Mouse (Mus musculus): ENCODE measurements around the gene Gm20458.

The Gm20458 gene

DNA sequence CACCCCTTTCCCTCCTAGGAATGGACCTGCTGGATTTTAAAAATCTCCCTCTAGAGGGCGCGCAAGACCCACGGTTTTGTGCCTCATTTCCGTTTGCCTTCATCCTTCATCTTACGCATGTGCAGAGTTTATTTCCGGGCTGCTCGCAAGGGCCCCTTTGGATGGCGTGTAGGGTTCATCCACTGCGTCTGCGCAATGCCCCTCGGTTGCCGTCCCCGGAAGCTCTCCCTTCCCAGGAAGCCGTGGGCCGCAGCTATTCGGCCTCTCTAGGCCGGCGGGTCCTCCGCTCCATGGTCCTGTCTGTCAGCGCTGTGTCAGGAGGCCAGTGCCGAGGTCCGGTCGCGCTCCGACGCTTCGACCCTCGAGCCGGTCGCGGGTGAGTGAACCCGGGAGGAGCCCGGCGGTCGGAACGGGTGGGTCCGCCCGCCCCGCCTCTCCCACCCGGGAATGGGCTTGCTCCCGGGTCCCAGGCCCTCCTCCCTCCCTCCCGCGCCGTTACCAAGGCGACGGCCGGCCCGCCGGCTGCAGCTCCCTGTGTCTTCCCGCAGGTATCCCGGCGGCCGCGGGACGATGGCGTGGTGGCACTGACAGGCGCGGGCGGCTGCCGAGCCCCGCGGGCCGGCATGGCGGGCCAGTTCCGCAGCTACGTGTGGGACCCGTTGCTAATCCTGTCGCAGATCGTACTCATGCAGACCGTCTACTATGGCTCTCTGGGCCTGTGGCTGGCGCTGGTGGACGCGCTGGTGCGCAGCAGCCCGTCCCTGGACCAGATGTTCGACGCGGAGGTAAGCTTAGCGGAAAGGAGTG lies at the start of gene Gm20458:
Gene Gm20458, plus strand, starts transcription at position 223 of the 807 bp plus-strand sequence.
- DNase-seq = peak; percentile 98

DNA sequence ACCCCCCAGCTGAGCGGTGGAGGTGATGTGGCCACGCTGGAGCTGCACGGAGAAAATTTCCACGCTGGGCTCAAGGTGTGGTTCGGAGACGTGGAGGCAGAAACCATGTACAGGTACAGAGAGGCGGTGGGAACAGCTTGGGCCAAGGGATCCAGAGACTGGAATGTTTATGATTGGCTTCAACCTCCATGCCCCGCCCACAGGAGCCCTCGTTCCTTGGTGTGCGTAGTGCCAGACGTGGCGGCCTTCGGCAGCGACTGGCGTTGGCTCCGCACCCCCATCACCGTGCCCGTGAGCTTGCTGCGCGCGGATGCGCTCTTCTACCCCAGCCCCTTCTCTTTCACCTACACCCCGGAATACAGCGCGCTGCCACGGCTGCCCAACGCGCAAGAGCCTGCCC lies 46.6 kb upstream of the Gm20458 start:
- no peak for DNase-seq

DNA sequence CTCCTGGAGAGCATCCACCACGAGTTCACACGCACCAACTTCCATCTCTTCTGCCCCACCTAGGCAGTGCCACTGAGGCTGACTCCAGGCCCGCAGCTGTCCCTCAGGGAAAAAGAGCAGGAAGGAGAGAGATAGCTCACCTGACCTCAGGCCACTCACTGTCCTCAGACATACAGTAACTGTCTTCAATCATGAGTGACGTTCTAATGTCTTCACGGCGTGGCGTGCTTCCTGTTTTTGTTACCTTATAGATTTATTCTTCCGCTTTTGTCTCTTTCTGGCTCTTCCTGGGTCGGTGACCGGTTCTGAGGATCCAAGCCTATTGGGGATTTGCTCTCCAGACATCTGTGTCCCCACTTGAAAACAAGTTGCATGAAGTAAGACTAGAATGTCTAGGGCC lies 46.2 kb upstream of the Gm20458 start:
- no peak for DNase-seq

DNA sequence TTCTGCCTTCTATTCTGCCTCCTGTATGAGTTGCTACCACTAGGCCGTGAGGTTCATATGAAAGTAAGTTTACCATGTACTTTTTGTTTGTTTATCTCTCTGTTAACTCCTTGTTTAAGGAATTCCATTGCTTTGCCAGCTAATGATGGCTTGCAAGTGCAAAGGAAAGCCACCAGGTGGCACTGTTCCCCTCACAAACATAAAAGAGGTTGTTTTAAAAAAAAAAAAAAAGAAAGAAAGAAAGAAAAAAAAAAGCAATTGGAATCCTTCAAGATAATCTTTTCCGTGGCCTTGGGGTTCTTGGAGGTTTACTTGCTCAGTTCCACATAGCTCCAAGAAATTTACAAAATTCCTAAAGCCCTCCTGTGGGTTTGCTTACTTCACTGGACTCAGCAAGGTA lies 43.6 kb upstream of the Gm20458 start:
- DNase-seq = no peak

DNA sequence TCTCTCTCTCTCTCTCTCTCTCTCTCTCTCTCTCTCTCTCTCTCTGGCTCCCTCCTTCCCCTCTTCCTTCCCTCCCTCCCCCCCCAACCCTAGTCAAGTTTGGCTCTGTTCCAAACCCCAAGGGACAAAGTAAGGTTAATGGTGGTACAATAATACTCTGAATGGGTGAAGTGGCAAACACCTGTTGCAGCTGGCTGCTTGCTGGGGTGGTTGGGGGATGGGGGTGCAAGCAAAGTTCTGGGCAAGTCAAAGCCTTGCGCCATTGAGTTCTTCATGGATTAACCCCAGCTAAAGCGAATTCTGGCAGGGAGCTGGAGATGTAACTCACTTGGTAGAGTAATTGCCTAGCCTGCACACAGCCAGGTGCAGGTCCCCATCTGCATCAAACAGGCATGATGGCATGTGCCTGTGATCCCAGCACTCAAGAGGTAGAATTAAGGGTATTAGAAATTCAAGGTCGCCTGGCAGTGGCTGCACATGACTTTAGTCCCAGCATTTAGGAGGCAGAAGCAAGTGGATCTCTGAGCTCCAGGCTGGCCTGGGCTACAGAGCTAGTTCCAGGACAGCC lies 42.4 kb upstream of the Gm20458 start:
- DNase-seq = peak; percentile 75

DNA sequence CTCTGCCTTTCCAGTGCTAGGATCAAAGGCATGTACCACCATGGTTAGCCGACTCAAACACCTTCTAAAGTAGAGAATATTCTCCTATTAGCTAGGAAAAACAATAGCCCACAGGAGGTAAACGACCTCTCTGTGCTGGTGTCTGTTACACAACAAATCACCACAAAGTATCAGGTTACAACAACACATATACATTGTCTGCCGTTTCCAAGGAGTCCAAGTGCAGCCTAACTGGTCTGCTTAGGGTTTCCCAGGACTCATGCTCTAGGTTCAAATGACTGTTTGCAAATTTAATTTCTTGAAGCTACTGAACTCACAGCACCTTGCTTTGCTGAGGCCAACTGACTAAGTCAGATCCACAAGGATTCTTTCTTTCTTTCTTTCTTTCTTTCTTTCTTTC lies 41.3 kb upstream of the Gm20458 start:
- DNase-seq = no peak

DNA sequence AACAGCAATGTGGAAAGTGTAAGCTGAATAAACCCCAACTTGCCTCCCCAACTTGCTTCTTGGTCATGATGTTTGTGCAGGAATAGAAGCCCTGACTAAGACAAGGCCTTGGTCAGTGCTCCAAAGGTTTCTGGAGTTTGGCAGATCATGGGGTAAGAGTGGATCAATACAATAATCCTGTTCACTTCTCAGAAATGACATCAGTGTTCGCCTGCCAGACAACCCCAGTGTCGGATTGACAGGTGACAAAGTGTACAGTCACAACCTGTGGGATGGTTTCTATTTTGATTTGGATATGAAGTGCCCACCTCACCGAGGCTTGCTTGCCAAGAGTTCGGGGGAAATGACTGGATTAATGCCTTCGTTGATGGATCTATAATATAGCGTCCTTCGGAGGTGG lies 39.5 kb upstream of the Gm20458 start:
- no peak for DNase-seq

DNA sequence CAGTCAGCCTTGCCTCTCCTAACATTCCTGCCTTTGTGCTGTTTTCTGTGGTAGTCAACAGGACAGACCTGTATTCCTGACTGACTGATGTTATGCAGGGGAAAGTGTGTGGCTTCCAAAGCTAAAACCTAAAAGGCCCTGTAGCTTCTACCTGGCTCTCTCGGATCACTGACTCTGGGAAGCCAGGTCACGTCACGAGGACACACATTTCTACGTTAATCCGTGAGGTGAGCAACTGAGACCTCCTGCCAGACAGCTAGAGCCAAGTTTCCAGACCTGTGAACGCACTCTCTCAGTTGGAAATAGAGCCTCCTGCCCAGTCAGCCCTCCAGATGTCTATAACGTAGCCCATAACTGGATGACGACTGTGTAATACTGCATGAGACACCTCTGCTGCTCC lies 38.8 kb upstream of the Gm20458 start:
- DNase-seq = peak; percentile 81

DNA sequence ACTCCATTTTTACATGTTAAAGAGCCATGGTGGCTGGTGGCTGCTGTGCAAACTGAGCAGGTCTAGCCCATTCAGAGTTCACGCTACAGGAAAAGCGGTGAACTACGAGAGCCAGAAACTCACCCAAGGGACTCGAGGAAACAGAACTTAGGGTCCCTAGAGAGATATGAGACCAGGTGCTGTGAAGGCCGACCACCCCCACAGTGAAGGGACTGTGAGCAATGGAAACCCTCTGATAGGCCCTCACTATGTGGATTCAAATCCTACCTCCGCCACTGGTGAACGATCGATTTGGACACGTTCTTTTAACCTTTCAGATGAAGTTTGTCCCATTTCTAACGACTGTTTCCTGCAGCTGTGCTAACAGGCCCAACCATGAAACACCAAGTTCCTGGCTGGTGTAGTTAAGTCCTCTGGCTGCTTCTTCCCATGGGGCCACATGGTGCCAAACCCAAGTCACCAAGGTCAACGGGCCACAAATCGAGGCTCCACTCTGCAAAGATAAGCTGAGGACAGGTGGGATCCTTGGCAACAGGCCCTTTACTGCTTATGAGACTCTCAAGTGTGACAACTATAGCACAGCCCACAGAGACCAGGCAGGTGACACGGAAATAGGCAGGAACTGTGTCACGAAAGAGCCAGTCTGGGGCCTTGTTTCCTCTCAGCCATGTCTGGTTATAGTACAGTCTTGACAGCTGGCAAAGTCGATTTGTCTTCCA lies 37.9 kb upstream of the Gm20458 start:
- no peak for DNase-seq

DNA sequence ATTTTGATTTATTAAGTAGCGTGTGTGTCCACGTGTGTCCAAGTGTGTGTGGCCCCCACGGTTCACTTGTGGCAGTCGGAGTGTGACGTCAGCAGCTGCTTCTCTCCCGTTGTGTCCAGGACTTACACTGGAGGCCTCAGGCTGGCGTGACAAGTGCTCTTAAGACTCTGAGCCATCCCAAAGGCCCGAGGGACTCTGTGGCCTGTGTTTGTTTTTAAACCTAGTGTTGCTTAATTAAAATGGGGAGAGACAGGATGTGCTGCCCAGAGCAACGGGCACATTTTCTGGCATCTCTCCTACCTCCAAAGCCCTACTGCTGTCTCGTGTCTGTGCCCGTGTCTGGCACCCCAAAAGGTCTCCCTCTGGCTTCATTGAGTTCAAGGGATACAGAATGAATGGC lies 37.3 kb upstream of the Gm20458 start:
- DNase-seq = no peak

DNA sequence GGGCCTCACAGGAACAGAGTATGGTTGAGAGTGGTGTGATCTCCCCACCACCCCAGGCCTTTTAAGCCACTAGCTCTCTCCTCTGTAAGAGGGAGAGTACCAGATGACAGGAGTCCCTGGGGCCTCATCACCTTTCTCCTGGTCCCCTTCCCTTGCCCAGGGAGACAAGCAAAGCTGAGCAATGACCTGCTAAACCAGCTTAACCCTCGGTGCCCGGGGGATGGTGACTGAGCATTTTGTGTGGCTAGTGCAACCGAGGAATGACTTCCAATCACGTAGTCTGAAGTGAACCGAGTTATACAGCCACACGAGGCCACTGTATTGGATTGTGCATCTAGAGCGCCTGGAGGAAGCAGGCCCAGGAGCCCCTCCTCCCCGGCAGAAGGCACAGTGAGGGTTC lies 36.4 kb upstream of the Gm20458 start:
- no peak for DNase-seq

DNA sequence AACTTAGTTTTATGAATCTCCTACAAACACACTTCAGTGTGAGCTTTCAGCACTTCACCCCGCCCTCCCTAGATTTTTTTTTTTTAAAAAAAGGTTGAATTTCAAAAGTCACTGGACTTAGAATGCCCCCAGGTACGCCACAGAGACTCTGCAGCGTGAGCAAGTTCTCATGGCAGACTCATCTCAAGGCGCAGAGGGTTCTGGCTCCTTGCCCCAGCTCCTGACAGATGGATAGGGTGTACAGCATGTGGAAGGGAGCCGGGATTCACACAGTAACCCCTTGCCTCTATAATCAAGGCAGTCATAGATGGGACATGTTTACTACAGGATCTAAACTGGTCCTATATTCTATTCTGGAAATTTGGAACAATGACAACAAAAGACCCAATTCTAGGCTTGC lies 35.4 kb upstream of the Gm20458 start:
- DNase-seq = peak; percentile 65

DNA sequence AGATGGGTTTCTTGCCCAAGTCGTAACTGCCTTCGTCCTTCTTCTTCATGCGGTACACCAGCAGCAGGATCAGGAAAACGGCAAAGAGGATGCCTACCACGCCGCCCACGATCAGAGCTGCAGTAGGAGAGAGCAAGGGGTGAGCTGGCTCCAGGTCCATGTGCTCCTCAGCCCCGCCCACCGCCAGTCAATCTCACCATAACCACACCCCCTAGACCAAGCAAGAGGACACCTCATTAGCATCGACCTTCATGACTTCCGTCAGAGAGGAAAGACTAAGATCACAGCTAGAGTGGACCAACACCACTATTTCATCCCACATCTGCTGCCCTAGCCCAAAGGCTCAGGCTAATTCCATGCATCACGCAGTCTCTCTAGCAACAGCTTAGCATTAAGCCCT lies 34.6 kb upstream of the Gm20458 start:
- no peak for DNase-seq

DNA sequence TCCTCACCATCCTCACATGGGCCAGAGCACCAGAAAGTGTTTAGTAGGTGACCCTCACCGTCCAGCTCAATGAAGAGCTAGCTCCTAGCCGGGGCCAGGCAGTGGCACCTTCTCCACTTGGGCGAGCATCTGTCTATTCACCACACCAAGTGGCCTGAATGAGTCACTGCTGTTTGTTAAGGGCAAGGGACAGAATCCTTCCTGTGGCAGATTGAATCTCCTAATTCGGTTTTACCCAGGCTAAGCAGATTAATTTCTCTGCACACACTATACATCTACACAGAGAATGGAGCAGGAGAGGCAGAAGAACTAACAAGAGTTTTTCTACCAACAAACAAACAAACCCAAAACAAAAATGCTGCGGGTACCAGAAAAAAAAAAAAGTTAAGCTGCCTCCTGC lies 33.8 kb upstream of the Gm20458 start:
- DNase-seq = no peak

DNA sequence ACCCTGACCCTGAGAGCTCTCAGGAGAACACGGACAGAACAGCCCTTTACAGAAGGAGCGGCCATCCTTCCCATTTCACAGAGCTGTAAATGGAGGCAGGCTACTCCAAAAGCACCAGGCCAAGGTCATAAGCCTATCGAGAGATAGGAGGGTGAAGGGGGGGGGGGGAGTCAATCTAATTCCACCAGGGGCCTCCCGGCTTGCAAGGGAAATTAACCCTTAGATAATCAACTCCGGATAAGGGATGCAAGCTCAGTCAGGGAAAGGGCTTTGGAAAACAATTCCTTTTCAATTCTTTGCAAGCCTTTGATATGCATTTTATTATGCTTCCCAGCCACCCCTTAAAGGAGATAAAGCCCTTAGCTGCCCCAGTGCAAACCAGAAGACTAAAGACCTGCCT lies 32.3 kb upstream of the Gm20458 start:
- DNase-seq = no peak

DNA sequence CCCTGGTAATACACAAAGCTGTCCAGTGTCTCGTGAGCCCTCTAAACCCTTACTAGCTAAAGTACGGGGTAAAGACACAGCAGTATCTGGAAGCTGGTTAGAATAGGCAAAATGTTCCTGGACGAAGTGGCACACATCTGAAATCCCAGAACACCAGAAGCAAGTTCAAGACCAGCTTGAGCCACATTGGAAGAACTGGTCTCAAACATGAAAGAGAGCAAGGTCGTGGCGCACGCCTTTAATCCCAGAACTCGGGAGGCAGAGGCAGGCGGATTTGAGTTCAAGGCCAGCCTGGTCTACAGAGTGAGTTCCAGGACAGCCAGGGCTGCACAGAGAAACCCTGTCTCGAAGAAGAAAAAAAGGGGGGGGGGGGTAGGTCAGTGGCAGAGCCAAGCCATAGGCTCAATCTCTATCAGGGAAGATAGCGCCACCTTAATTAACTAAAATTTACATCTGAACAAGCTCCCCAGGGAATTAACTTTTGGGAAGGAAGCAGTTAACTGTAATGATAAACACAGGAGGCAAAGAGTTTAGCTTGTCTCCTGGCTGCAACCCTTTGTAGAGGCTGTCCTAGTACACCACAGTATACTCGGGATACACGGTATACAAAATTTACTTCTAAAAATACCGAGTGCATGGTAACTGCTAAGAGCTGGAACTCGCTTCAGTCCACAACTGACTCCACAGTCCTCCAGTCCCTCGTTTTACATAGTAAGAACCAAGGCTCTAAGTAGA lies 30.7 kb upstream of the Gm20458 start:
- DNase-seq = no peak

DNA sequence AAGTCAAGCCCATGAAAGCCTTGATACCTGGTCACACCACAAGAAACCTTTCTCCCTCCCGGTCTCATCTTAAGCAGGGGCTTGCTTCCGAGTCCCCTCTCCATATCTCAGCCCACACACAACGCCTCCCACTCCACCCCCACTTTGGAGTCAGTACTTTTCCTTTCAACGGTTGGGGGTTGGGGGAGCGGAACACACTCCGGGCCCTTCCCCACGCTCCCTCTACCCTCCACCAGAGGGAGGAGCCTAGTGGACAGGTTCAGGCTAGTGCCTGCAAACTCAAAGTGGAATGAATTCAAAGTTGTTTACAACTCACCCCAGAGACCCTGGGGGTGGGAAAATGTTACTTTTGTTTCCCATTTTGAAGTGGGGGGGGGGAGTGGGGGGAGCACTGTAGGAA lies 30.1 kb upstream of the Gm20458 start:
- DNase-seq = peak; percentile 81

DNA sequence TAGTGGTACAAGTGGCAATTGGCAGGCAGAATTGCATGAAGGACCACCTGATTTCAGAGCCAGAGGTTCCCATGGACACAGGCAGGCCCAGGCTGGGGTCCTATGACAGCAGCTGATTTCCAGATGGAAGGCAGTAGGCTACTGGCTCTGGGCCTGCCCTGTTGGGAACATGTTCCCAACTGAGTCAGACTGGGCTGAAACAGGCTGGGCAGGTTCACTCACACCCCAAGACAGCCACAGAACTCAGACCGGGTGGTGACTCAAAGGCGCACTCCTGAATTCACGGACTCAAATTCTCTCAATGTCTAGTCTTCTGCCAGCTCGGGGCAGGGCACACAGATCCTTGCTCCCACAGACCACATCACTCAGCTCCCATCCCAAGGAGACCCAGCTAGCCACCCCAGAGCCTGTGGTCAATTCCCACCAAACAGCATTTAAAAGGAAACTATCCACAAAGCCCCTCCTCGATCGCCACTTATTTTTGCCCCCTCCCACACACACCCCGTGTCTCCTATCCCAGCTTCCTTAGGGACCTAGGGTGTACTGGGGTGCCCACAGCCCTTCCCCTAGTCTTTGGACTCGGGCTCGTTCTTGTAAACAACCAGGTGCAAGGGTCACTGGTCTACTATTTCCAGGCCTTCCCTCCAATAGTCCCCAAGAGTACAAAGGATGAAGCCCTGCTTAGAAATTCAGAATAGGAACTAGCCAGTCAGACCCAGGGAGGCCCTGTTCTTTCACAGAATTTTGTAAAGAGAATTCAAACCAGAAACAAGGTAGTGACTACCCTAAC lies 28.9 kb upstream of the Gm20458 start:
- DNase-seq = peak; percentile 81

DNA sequence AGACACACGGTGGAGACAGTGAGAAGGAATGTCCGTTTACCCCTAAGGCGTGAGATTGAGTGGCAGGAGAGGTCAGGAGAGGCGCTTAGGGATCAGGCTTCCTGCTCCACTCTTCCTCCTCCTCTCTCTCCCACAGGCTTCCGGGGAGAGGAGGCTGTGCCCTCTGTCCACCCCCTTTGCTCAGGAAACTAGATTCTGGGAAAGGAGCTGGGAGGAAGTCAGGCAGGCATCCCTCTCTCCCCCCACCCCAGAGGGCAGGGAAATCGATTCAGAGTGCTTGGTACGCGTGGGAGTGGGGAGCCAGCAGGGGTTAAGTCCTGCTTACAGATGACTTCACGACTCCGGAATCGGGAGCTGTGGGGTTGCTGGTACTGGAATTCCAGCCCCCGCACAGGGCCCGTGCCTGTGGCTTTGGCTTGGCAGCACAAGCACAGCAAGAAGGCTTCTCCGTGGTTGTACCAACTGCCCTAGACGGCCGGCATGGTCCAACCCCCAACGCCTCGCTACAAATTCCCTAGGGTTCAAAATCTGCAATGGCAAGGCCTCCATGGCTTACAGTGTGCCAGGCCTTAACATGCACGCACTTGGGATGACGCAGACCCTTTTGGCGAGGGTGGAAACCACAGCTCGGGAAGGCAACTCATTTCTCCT lies 28.1 kb upstream of the Gm20458 start:
- peak; percentile 74 for DNase-seq

DNA sequence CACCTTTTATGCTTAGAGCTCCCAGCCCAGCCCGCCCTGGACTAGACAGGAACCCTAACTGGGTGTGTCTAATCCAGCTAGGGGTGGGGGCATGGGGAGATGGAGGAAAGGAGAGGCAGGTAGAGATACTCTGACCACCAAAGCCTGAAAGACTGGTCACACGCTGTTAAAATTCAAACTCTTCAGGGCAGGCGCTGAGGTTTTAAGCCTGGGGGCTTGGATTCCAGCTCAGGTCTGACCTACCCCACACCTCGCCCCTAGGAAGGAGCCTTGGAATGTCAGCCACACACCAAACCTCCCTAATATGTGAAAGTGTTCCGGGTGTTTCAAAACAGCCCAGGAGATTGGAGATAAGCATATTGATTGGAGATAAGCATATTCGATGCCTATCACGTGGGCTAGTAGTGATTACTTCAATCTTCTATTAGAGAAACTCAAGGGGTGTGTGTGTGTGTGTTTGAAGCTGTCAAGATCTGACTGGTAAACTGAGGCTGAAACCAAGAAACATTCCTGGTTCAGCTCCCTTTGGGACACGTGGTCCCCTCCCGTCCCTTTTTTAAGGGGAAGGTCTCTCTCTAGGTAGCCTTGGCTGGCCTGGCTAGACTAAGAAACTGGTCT lies 27.4 kb upstream of the Gm20458 start:
- DNase-seq = peak; percentile 55

DNA sequence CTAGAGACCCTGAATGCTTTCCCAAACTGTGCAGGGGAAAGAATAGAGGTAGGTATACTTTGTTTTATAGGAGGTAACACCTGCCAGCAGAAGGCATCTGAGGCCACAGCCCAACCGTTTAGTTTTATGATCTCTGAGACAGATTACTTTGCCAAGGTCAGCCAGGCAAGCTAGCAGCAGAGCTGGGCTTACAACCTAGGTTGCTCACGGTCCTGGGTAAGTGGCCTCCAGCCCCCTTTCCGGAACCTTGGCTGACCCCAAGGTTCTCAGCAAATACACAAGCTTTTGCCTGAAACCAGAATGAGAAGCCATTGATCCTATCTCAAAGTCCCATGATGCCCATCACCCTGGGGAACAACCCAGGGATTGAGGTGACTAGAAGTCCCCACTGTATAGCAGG lies 26.1 kb upstream of the Gm20458 start:
- DNase-seq = peak; percentile 72

All from kidney, adult 11 months (tissue).